Mouse (Mus musculus) lung, embryonic 14.5 days (tissue): Measurements from ENCODE around the gene Tnfrsf23. TPM values are rescaled to one million over a fixed set of nuclear protein-coding genes. Genes with fewer than 3 reads are reported as not detected.
A peak's percentile ranks its signal among the peaks of the same experiment; 100 is the strongest.

Source experiments
- ATAC-seq: fragments of 200-750 bp; cut with Nextera tagmentation; 2 replicates; pipeline ENCODE4 v1.8.0; 2017; ENCODE audit warnings: mild to moderate bottlenecking, moderate TSS enrichment, moderate library complexity; ENCODE audit not compliant: insufficient read depth
- DNase-seq: peaks from one replicate; pipeline ENCODE4 v3.0.0-alpha.2; 2015
- H3K27ac ChIP-seq: fragments of 300-500 bp; sonication (generic); 2 replicates; pipeline ENCODE4 v1.5.1; 2014; ENCODE audit warnings: low read depth, mild to moderate bottlenecking, moderate library complexity
- H3K27me3 ChIP-seq: fragments of 300-500 bp; sonication (generic); 2 replicates; pipeline ENCODE4 v1.6.1; 2014; ENCODE audit warnings: low read length, control low read depth; ENCODE audit not compliant: insufficient read depth
- H3K36me3 ChIP-seq: fragments of 300-500 bp; sonication (generic); 2 replicates; pipeline ENCODE4 v1.6.1; 2014; ENCODE audit warnings: control low read depth; ENCODE audit not compliant: insufficient read depth
- H3K4me1 ChIP-seq: fragments of 300-500 bp; sonication (generic); 2 replicates; pipeline ENCODE4 v1.6.1; 2014; ENCODE audit warnings: antibody characterized with exemption, control low read depth; ENCODE audit not compliant: insufficient read depth
- H3K4me2 ChIP-seq: fragments of 300-500 bp; sonication (generic); 2 replicates; pipeline ENCODE4 v1.6.1; 2014; ENCODE audit warnings: mild to moderate bottlenecking
- H3K4me3 ChIP-seq: fragments of 300-500 bp; sonication (generic); 2 replicates; pipeline ENCODE4 v1.5.1; 2014; ENCODE audit warnings: low read depth, low read length
- H3K9ac ChIP-seq: fragments of 300-500 bp; sonication (generic); 2 replicates; pipeline ENCODE4 v1.6.1; 2014
- H3K9me3 ChIP-seq: fragments of 300-500 bp; sonication (generic); 2 replicates; pipeline ENCODE4 v1.6.1; 2016; ENCODE audit warnings: low read depth, low read length, control low read depth
- CTCF ChIP-seq: IDR thresholded peaks from 2 replicates; pipeline ENCODE4 v1.5.1; 2016; ENCODE audit warnings: antibody characterized with exemption, low read depth
- WGBS: fragments of 180-500 bp; shearing (Covaris S2); extraction: QIAGEN DNeasy Blood & Tissue Kit; methylation state at CpG from one replicate; pipeline ENCODE4 v1.1.7; 2014; 5-methylcytosine and 5-hydroxymethylcytosine counted together
- polyA plus RNA-seq: library from polyadenylated mRNA; unstranded; fragments of >200 nt; fragmentation: Nextera tagmentation; extraction: Ambion mirVana; gene quantifications from 2 replicates; pipeline ENCODE4 v1.2.1, GENCODE M21; 2014

The Tnfrsf23 gene
- 0.95 and 1.1 TPM in 2 replicates for polyA plus RNA-seq

DNA sequence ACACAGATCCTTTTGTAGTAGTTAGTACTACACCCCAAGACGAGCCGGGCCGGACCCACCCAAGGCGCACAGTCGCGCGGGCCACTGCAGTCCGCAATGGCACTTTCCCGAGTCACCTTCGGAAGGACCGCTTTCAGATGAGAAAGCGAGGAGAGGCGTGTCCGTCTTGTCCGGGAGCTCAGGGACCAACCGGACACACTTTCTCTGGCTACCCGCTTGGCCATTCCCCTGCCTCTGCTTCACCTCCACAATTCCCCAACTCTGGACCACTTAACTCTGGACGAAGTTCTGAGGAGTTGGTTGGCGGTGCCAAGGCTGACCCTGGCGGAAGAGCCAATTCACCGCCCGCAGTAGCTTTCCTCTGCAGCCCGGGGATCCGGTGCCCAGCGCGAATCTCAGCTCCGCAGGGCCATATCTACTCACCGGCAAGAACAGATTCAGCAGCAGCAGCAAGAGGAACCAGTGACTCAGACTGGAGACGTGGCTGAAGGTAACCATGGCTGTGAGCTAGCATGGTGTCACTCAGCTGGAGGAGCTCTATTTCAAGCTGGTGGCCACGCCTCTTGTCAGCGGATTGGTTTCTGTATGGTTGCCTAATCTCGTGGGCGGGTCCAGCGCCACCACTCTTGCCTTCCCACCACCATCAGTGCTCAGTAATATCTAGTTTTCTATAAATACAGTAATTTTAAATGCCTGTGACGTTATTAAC lies at the start of gene Tnfrsf23:
Gene Tnfrsf23, minus strand, starts transcription at position 514 of the 709 bp plus-strand sequence.
- Histone ChIP-seq H3K27me3 (no peaks in the 10 kb centered on the region), H3K4me2 (peak within 1 kb of the TSS; percentile 92), H3K4me3 (peak within 1 kb of the TSS; percentile 44), H3K27ac (no peak within 1 kb of the TSS), H3K9ac (peak within 1 kb of the TSS; percentile 26; the same call in 1 of the 2 replicates), H3K4me1 (no peaks in the 10 kb centered on the region), H3K36me3 (peaks cover 23% of the 10 kb centered on the region), H3K9me3 (no peaks in the 10 kb centered on the region)
- peak; percentile 90 for DNase-seq
- TF ChIP-seq CTCF = no peak
- WGBS = 1% methylated on average over 35 of the region's 35 CpGs
- peak; percentile 96 for ATAC-seq

DNA sequence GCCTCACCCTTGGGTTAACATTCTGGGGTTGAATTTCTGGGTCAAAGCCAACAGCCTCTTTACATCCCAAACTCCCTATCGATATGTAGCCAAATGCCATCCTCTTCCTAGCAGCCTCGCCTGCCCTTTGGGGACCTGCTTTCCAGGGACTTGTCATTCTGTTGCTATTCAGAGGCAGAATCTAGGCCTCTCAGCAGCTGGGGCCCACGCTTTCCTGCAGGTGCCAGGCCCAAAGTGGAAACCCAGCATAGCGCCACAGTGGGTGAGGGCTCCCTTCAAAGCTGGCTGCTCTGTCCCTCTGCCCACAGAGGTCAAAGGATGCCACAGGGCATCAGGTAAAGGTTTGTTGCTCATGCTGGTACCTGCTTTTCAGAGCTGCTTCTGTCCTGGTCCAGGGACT lies 48.1 kb upstream of the Tnfrsf23 start:
- 82% methylated on average over 4 of the region's 4 CpGs for WGBS
- no peak overlapping the region for H3K9ac ChIP-seq
- DNase-seq = no peak
- H3K27ac ChIP-seq = no peak overlapping the region
- H3K36me3 ChIP-seq = peaks cover 11% of the 10 kb centered on the region; the same call in 1 of the 2 replicates
- peaks cover 8% of the 10 kb centered on the region for H3K4me1 ChIP-seq
- no peak overlapping the region for H3K4me3 ChIP-seq
- no peak for TF ChIP-seq CTCF
- no peak for ATAC-seq
- no peaks in the 10 kb centered on the region for H3K9me3 ChIP-seq
- no peaks in the 10 kb centered on the region for H3K27me3 ChIP-seq
- no peak overlapping the region for H3K4me2 ChIP-seq

DNA sequence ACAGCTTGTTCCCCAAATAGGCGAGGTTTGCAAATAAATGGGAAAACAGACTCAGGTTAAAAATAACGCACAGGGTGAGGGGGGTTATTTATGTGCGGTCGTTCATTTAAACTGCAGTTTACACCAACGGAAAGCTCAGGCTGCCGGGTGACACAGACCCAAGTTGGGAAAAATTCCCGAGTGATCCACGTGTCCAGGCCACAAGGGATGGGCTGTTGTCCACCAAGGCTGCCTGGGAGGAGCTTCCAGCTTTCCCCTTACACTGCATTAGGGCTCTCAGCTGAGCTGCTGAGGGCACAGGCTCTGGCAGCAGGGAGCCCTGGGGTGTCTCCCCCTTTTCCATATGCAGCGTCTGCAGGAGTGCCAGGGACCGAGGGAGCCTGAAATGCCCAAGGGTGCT lies 44.2 kb upstream of the Tnfrsf23 start:
- no peak for DNase-seq
- 75% methylated on average over 10 of the region's 10 CpGs for WGBS

DNA sequence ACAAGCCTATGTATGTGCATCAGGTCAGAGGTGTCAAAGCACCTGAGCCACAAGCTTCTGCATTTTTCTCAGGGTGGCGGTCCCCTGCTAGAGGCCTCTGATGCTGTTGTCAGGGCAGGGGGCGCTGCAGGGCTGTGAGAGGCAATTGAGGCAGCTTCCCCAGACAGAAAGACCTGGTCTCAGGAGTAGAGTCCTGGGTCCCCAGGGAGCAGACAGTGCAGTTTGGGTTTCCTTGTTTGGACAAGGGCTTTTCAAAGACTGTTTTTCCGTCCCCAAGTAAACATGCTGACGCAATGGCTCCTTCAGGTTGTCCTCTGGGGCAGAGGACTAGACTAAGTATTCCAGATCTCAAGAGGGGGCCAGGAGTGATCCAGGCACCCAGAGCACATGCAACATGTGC lies 40.7 kb upstream of the Tnfrsf23 start:
- DNase-seq (no peak), ATAC-seq (no peak)
- no peak overlapping the region for H3K4me3 ChIP-seq
- no peak overlapping the region for H3K4me2 ChIP-seq
- H3K36me3 ChIP-seq = no peaks in the 10 kb centered on the region
- no peaks in the 10 kb centered on the region for H3K9me3 ChIP-seq
- no peaks in the 10 kb centered on the region for H3K27me3 ChIP-seq
- no peaks in the 10 kb centered on the region for H3K4me1 ChIP-seq
- H3K27ac ChIP-seq = no peak overlapping the region
- 77% methylated on average over 4 of the region's 4 CpGs for WGBS
- H3K9ac ChIP-seq = no peak overlapping the region
- TF ChIP-seq CTCF = no peak

More for the DNA sequence above, 44.2 kb upstream of the Tnfrsf23 start:
- Histone ChIP-seq H3K9me3 (no peaks in the 10 kb centered on the region), H3K4me2 (no peak overlapping the region), H3K36me3 (peaks cover 11% of the 10 kb centered on the region; the same call in 1 of the 2 replicates), H3K9ac (no peak overlapping the region), H3K4me3 (no peak overlapping the region), H3K27me3 (no peaks in the 10 kb centered on the region), H3K4me1 (no peaks in the 10 kb centered on the region), H3K27ac (no peak overlapping the region)
- TF ChIP-seq CTCF = no peak
- no peak for ATAC-seq

DNA sequence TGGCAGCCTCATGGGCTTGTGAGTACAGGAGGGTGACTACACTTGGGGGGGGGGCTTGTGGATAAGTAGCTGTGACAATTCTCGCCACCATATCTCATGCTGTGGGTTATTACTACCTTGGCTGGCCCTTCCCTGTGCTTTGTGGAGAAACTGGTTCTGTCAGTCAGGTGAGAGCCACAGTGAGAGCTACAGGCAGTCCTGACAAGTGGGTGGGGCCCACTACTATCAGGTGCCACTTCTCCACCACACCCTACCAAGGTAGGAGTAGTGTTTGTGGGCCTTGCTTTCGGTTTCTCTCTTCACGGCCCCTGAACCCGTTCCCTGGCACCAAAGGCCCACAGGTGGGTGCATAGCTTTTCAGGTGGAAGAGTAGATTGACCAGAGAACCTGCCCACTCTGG lies 38.2 kb upstream of the Tnfrsf23 start:
- Histone ChIP-seq H3K4me3 (0 out of 2 replicates have a peak overlapping the region, but pooled peaks have one; percentile 8), H3K9me3 (no peaks in the 10 kb centered on the region), H3K4me2 (peak overlapping the region; percentile 50), H3K27me3 (no peaks in the 10 kb centered on the region), H3K4me1 (no peaks in the 10 kb centered on the region), H3K9ac (no peak overlapping the region; the same call in 1 of the 2 replicates), H3K27ac (peak overlapping the region; percentile 72), H3K36me3 (no peaks in the 10 kb centered on the region; the same call in 1 of the 2 replicates)
- peak; percentile 66 for DNase-seq
- TF ChIP-seq CTCF = no peak
- peak; percentile 88 for ATAC-seq
- WGBS = 63% methylated on average over 4 of the region's 4 CpGs

DNA sequence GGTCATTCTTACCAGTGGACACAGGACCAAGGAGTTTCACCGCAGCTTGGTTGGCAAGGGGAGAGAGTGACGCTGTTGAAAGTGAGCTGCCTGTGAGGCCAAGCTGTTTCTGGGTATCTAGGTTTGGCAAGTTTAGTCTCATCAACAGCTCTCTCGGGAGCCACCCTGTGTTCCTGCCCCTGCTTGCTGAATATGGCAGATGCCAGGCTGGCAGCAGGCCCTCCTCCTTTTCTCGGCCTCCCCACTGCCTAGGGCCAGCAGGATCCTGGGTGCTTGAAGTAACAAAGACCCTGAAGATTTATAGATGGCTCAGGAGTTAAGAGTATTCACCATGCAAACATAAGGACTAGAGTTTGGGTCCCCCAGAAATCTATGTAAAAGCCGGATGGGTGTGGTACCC lies 37.0 kb upstream of the Tnfrsf23 start:
- TF ChIP-seq CTCF = no peak
- no peaks in the 10 kb centered on the region; the same call in 1 of the 2 replicates for H3K36me3 ChIP-seq
- DNase-seq = no peak
- ATAC-seq = no peak
- H3K9ac ChIP-seq = no peak overlapping the region
- H3K4me2 ChIP-seq = no peak overlapping the region
- 84% methylated on average over 5 of the region's 5 CpGs for WGBS
- no peak overlapping the region for H3K4me3 ChIP-seq
- H3K4me1 ChIP-seq = peaks cover 9% of the 10 kb centered on the region
- H3K9me3 ChIP-seq = no peaks in the 10 kb centered on the region
- no peaks in the 10 kb centered on the region for H3K27me3 ChIP-seq
- H3K27ac ChIP-seq = no peak overlapping the region

DNA sequence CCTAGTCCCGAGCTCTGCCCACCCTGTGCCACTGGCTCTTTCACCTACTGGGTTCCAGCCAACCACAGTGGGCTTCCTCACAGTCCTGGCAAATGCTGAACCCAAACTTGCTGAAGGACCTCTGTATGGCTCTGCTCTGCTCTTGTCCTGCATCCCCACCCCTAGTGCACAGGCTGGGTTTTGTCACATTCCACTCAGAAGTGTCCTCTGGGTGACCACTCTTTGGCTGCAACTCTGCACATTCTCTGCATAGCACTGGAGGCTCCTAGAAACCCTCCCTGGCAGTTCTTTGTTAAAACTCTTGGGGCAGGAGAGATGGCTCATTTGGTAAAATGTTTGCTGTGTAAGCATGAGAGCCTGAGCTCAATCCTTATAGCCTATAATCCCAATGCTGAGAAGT lies 32.1 kb upstream of the Tnfrsf23 start:
- Histone ChIP-seq H3K4me3 (no peak overlapping the region), H3K36me3 (peaks cover 25% of the 10 kb centered on the region), H3K9me3 (no peaks in the 10 kb centered on the region), H3K4me2 (no peak overlapping the region), H3K27me3 (no peaks in the 10 kb centered on the region), H3K9ac (no peak overlapping the region), H3K27ac (peak overlapping the region; percentile 61), H3K4me1 (peaks cover 12% of the 10 kb centered on the region)
- ATAC-seq = peak; percentile 96
- TF ChIP-seq CTCF = peak; percentile 34; the same call in 1 of the 2 replicates
- WGBS = 65% methylated on average over 1 of the region's 1 CpGs
- peak; percentile 88 for DNase-seq
